Mouse (Mus musculus) ES-Bruce4 (cell line): Measurements from ENCODE around the gene Ift43. TPM values are rescaled to one million over a fixed set of nuclear protein-coding genes. Genes with fewer than 3 reads are reported as not detected.

Experiments used
- H3K27ac ChIP-seq: 2 replicates; pipeline ENCODE4 v1.5.1; 2012; ENCODE audit warnings: low read length, inconsistent platforms; ENCODE audit not compliant: insufficient read depth
- H3K27me3 ChIP-seq: 2 replicates; pipeline ENCODE4 v1.6.1; 2012; ENCODE audit warnings: mild to moderate bottlenecking, low read length, inconsistent platforms; ENCODE audit not compliant: control insufficient read depth, poor library complexity, insufficient read depth, severe bottlenecking
- H3K36me3 ChIP-seq: 2 replicates; pipeline ENCODE4 v1.6.1; 2012; ENCODE audit warnings: inconsistent platforms, mild to moderate bottlenecking, low read length, moderate library complexity; ENCODE audit not compliant: control insufficient read depth, poor library complexity, insufficient read depth, severe bottlenecking
- H3K4me1 ChIP-seq: one replicate; pipeline ENCODE4 v1.8.1; 2011; ENCODE audit warnings: low read length; ENCODE audit not compliant: control insufficient read depth, insufficient read depth
- H3K4me3 ChIP-seq: 2 replicates; pipeline ENCODE4 v1.5.1; 2011; ENCODE audit warnings: low read depth, mild to moderate bottlenecking, low read length
- H3K9ac ChIP-seq: 2 replicates; pipeline ENCODE4 v1.6.1; 2012; ENCODE audit warnings: low read depth, mild to moderate bottlenecking, inconsistent platforms; ENCODE audit not compliant: poor library complexity, severe bottlenecking
- H3K9me3 ChIP-seq: replicated peaks from 2 replicates; pipeline ENCODE4 v1.6.1; 2012; ENCODE audit warnings: mild to moderate bottlenecking, low read length, inconsistent platforms; ENCODE audit not compliant: control insufficient read depth, poor library complexity, insufficient read depth, severe bottlenecking
- CTCF ChIP-seq: IDR thresholded peaks from one replicate; pipeline ENCODE4 v1.8.1; 2011; ENCODE audit warnings: low read depth, low read length
- EP300 ChIP-seq: IDR thresholded peaks from 2 replicates; pipeline ENCODE4 v1.6.1; 2011; ENCODE audit warnings: low read depth, low read length; ENCODE audit not compliant: insufficient read depth
- POLR2A ChIP-seq: IDR thresholded peaks from one replicate; pipeline ENCODE4 v1.8.1; 2011; ENCODE audit warnings: low read length; ENCODE audit not compliant: insufficient read depth
- polyA plus RNA-seq: library from polyadenylated mRNA; stranded (reverse); fragments of >200 nt; gene quantifications from 2 replicates; pipeline ENCODE4 v1.2.4, GENCODE M21; 2011; ENCODE audit warnings: low read depth; ENCODE audit not compliant: missing spikeins, insufficient read depth, insufficient read length

Gene Ift43
- polyA plus RNA-seq, 1 experiment, result 44.2 TPM

DNA sequence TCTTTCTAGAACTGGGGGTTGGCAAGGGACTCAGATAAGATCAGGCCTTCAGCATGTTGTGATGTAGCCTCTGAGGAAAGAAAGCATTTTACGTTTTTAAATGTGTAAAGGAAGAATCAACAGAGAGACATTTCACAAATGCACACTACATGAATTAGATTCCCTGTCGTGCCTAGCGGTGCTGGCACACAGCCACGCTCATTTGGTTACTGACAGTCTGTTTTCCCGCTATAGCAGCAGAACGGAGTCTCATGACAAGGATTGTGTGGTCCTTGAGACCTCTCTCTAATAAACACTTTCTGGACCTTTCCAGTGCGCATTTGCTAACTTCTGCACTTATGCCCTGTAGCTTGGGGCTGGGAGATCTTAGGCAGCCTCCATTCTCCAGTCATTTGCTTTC is 96.9 kb downstream of the Ift43 start:
- no peak overlapping the region for H3K27ac ChIP-seq
- no peak overlapping the region for H3K9ac ChIP-seq
- H3K36me3 ChIP-seq, result no peaks in the 10 kb centered on the region
- H3K9me3 ChIP-seq, result no peaks in the 10 kb centered on the region
- no peaks in the 10 kb centered on the region for H3K4me1 ChIP-seq
- TF ChIP-seq POLR2A (no peak), CTCF (no peak), EP300 (no peak)
- H3K4me3 ChIP-seq, result no peak overlapping the region
- H3K27me3 ChIP-seq, result no peaks in the 10 kb centered on the region

DNA sequence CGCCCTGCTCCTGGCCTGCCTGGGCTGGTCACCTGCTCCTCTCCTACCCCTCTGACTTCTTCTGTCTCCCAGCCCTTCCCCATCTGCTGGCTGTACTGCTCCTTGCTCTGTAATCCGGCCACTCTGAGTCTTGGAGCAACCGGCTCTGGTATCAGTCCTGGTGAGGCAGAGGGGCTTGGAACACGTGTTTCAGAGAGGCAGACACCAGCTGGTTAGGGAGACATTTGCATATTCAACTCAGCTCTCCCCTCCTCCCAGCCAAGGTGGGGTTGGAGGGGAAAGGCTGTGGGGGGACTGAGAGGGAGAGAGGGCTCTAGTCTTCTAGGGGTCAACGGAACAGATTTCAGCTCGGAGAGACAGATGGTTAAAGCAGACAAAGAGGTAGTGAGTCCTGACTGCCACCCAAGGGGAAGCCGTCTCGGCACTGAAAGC is 99.0 kb downstream of the Ift43 start:
- H3K27ac ChIP-seq, result no peak overlapping the region
- no peaks in the 10 kb centered on the region for H3K9me3 ChIP-seq
- no peak overlapping the region for H3K9ac ChIP-seq
- H3K4me3 ChIP-seq, result no peak overlapping the region
- no peaks in the 10 kb centered on the region for H3K27me3 ChIP-seq
- no peaks in the 10 kb centered on the region for H3K4me1 ChIP-seq
- TF ChIP-seq CTCF (no peak), EP300 (0 out of 2 replicates have a peak, but pooled peaks have one; percentile 73)
- no peaks in the 10 kb centered on the region for H3K36me3 ChIP-seq

DNA sequence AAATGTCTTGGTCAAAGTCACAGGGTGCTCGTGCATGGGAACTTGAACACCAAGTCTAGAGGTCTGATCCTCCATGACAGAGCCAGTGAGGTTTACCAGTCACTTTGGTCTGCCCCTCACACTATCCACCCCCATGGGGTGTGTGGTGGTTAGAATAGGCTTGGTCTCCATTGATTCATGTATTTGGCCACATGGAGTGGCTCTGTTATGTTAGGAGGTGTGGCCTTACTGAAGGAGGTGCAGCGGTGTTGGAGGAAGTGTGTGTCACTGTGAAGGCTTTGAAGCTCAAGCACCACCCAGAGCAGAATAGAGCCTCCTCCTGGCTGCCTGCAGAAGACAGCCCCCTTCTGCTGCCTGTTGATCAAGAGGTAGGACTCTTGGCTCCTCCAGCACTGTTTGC is 99.5 kb downstream of the Ift43 start:
- Histone ChIP-seq H3K27me3 (no peaks in the 10 kb centered on the region), H3K9me3 (no peaks in the 10 kb centered on the region), H3K4me3 (no peak overlapping the region), H3K36me3 (no peaks in the 10 kb centered on the region), H3K27ac (no peak overlapping the region), H3K4me1 (no peaks in the 10 kb centered on the region), H3K9ac (no peak overlapping the region)
- TF ChIP-seq CTCF (peak; percentile 5), EP300 (no peak), POLR2A (no peak)

DNA sequence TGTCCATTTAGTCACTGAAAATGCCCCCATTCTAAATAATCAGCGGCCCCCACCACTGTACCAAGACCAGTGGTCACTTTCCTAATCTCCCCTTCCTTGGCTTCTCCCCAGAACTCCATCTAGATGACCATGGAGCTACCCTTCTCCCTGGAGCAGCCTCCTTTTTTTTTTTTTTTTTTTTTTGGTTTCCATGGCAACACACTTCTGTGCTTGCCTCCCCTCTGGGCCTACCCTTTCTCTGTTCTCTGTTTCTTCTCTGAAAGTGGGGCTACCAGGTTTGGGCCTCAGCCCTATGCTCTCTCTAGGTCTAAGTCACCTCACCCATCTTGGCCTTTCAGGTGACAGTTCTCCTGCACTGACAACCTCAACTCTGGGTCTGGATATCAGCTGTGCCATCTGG is 100.1 kb downstream of the Ift43 start:
- no peaks in the 10 kb centered on the region for H3K4me1 ChIP-seq
- no peaks in the 10 kb centered on the region for H3K9me3 ChIP-seq
- H3K27me3 ChIP-seq, result no peaks in the 10 kb centered on the region
- no peak overlapping the region for H3K27ac ChIP-seq
- no peaks in the 10 kb centered on the region for H3K36me3 ChIP-seq
- no peak overlapping the region for H3K9ac ChIP-seq
- H3K4me3 ChIP-seq, result no peak overlapping the region
- TF ChIP-seq EP300, result no peak
- no peak for TF ChIP-seq CTCF
- TF ChIP-seq POLR2A, result no peak

DNA sequence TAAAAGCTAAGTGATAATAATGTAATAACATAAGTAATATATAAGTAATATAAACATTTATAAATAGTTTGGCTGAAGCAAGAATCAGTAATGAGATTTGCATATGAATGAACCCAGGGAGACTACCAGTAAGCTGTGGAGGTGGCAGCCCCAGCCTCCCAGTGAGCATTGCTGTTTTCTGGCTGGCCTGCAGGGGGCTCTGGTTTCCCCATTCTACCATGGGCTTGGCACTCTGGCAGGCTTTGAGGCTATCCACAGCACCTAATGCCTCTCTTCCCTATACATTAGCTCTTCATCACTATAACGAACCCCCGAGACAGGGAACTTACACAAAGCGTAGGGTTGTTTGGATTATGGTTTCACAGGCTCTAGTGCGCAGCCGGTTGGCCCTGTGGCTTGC is 105.8 kb downstream of the Ift43 start:
- H3K27ac ChIP-seq, result no peak overlapping the region
- peak; percentile 73 for TF ChIP-seq CTCF
- TF ChIP-seq EP300, result no peak
- TF ChIP-seq POLR2A, result no peak
- H3K36me3 ChIP-seq, result no peaks in the 10 kb centered on the region

DNA sequence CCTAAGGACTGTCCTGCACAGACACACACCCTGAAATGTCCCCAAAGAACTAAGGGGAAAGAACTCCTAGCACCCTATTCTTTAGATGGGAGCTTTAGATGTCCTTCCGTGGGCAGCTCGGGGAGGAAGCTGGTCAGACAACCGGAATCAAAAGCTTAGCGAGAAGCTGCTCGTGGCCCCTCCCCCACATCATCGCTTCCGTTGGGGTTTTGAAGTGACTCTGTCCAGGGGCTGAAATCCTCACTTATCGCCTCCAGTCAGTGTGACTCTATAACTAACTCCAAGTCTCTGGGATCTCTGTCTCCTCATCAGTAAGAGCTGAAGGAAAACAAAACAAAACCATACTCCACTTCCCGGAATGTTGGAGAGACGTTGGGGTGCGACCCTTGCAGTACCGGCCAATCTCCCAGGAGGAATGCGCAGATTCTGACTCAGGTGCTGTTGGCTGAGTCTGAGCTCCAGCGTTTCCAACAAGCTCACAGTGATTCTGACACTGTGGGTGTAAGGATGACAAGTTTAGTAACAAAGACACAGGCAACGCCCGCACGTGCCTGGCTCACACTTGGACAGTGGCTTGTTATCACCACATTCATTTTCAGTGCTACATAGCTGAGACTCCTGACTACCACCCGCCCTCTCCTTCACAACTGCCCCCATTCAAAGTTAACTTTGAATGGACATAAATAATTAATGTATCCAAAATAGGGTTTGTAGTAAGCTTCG is 107.4 kb downstream of the Ift43 start:
- Histone ChIP-seq H3K9ac (no peak overlapping the region), H3K4me3 (peak overlapping the region; percentile 17; the same call in 1 of the 2 replicates), H3K27ac (no peak overlapping the region), H3K9me3 (no peaks in the 10 kb centered on the region), H3K36me3 (no peaks in the 10 kb centered on the region), H3K27me3 (no peaks in the 10 kb centered on the region), H3K4me1 (peaks cover 3% of the 10 kb centered on the region)
- TF ChIP-seq CTCF (no peak), POLR2A (no peak), EP300 (no peak)

More for the DNA sequence above, 105.8 kb downstream of the Ift43 start:
- H3K4me3 ChIP-seq, result no peak overlapping the region
- H3K4me1 ChIP-seq, result peaks cover 3% of the 10 kb centered on the region
- H3K9me3 ChIP-seq, result no peaks in the 10 kb centered on the region
- H3K27me3 ChIP-seq, result no peaks in the 10 kb centered on the region
- H3K9ac ChIP-seq, result no peak overlapping the region
